Comparison of ENCODE assay signal across 10 mouse cellular contexts in the genomic region with DNA sequence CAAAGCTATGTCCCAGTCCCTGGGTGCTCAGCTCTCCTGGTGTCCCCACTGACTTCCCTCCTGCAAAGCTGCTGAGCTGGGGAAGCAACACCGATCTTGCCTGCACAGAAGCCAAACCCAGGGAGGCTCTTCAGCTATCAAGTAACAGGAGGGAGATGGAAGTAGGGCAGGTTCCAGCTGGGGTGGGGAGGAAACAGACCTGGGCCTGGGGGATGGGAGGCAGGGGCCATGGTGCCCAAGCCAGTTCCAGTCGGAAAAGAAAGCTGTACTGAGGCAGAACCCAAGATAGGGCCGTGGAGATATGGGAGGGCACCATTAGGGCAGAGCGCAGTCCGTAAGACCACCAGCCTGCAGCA. TPM values are rescaled to one million over a fixed set of nuclear protein-coding genes. Genes with fewer than 3 reads are reported as not detected.
DNase-seq lines count a peak whose midpoint lies in the region; ATAC-seq and TF ChIP-seq lines count a peak whose summit lies in the region.
"Had no signal": no experiment of that assay in that cellular context is flagged by ENCODE, and none has a peak within 500 bp of the region (broad histone marks: within the 10 kb centered on the region; RNA-seq: fewer than 3 reads in every experiment).

No protein-coding gene starts in this region.

- H3K4me2 ChIP-seq in heart, embryonic 13.5 days = peak overlapping the region; percentile 87
- 0 out of 2 replicates have a peak overlapping the region, but pooled peaks have one; percentile 93 for H3K4me2 ChIP-seq in heart, postnatal 0 days (ENCODE audit: low read depth, low read length)
- H3K4me2 ChIP-seq in midbrain, embryonic 13.5 days (replicated peaks) = peak overlapping the region; percentile 86

- ATAC-seq in heart, embryonic 13.5 days (ENCODE audit: extremely low read depth, insufficient number of reproducible peaks, low FRiP score, low TSS enrichment) = no peak
- no peak for ATAC-seq in heart, postnatal 0 days (ENCODE audit: insufficient read depth, low read depth)
- no peak for ATAC-seq in midbrain, embryonic 13.5 days

- no peaks in the 10 kb centered on the region for H3K9me3 ChIP-seq in heart, embryonic 13.5 days
- H3K9me3 ChIP-seq in heart, postnatal 0 days (replicated peaks; ENCODE audit: control insufficient read depth, low read length) = no peaks in the 10 kb centered on the region
- no peaks in the 10 kb centered on the region for H3K9me3 ChIP-seq in midbrain, embryonic 13.5 days

- TF ChIP-seq EP300 in heart, postnatal 0 days (IDR thresholded peaks at IDR 0.05; ENCODE audit: low read depth) = no peak

- 0 out of 2 replicates have a peak overlapping the region, but pooled peaks have one; percentile 6 for H3K27ac ChIP-seq in heart, embryonic 13.5 days (replicated peaks)
- H3K27ac ChIP-seq in heart, postnatal 0 days (ENCODE audit: low read depth) = no peak overlapping the region
- H3K27ac ChIP-seq in midbrain, embryonic 13.5 days = peak overlapping the region; percentile 32; the same call in 1 of the 2 replicates

- no peak for DNase-seq in heart, adult 9 months (ENCODE audit: low spot score in 2 of 2)
- peak; percentile 33 to 41 for DNase-seq in cerebellum, postnatal 25 days
- DNase-seq in heart, postnatal 0 days (ENCODE audit: low spot score) = no peak
- no peak for DNase-seq in testis, postnatal 10 days (ENCODE audit: low spot score)
- DNase-seq in spleen, postnatal 10 days (ENCODE audit: low spot score in 2 of 2) = no peak
- no peak for DNase-seq in layer of hippocampus, postnatal 25 days (ENCODE audit: extremely low spot score in 1 of 2, low spot score in 1 of 2)
- DNase-seq: embryo, embryonic 11 days had no signal

- peak overlapping the region; percentile 96 for H3K9ac ChIP-seq in heart, embryonic 13.5 days
- no peak overlapping the region; the same call in 1 of the 2 replicates for H3K9ac ChIP-seq in heart, postnatal 0 days (replicated peaks; ENCODE audit: low read depth, low read length)
- peak overlapping the region; percentile 88 for H3K9ac ChIP-seq in midbrain, embryonic 13.5 days (replicated peaks)

- no peak for TF ChIP-seq CTCF in heart, postnatal 0 days (IDR thresholded peaks at IDR 0.05; ENCODE audit: low read depth)

- H3K4me3 ChIP-seq in heart, embryonic 13.5 days = peak overlapping the region; percentile 80
- H3K4me3 ChIP-seq in heart, postnatal 0 days (ENCODE audit: low read depth, low read length) = no peak overlapping the region
- H3K4me3 ChIP-seq in midbrain, embryonic 13.5 days (replicated peaks) = peak overlapping the region; percentile 77

- no peaks in the 10 kb centered on the region for H3K27me3 ChIP-seq in heart, embryonic 13.5 days (replicated peaks)
- no peaks in the 10 kb centered on the region for H3K27me3 ChIP-seq in heart, postnatal 0 days (ENCODE audit: control insufficient read depth, insufficient read depth, low read length)
- no peaks in the 10 kb centered on the region for H3K27me3 ChIP-seq in midbrain, embryonic 13.5 days

- 57% methylated on average over 5 of the region's 5 CpGs for WGBS in heart, embryonic 13.5 days
- WGBS in heart, postnatal 0 days = 61% methylated on average over 5 of the region's 5 CpGs
- 84% methylated on average over 5 of the region's 5 CpGs for WGBS in midbrain, embryonic 13.5 days

- H3K4me1 ChIP-seq in heart, embryonic 13.5 days = peaks cover 66% of the 10 kb centered on the region
- peaks cover 31% of the 10 kb centered on the region for H3K4me1 ChIP-seq in heart, postnatal 0 days (ENCODE audit: control insufficient read depth, insufficient read depth)
- H3K4me1 ChIP-seq in midbrain, embryonic 13.5 days (replicated peaks) = peaks cover 73% of the 10 kb centered on the region

- H3K36me3 ChIP-seq in heart, embryonic 13.5 days = peaks cover 58% of the 10 kb centered on the region
- H3K36me3 ChIP-seq in heart, postnatal 0 days (replicated peaks; ENCODE audit: control insufficient read depth, insufficient read depth, low read length) = peaks cover 21% of the 10 kb centered on the region
- peaks cover 43% of the 10 kb centered on the region for H3K36me3 ChIP-seq in midbrain, embryonic 13.5 days

RNA-seq across cellular contexts. Expression of a gene that starts 3.2 kb away (rescaled TPM):
- 48.1 and 52.7 TPM in 2 replicates for polyA plus RNA-seq in heart, embryonic 13.5 days (2015; fragmentation: Nextera tagmentation; extraction: Ambion mirVana)
- total RNA-seq in heart, postnatal 0 days (2014; rRNA removed; ENCODE audit: low replicate concordance) = 71.5 and 76.5 TPM in 2 replicates
- polyA plus RNA-seq in heart, postnatal 0 days (2015; fragmentation: Nextera tagmentation; extraction: Ambion mirVana) = 42.1 and 42.8 TPM in 2 replicates
- 87.0 and 101 TPM in 2 replicates for polyA plus RNA-seq in midbrain, embryonic 13.5 days (2015; fragmentation: Nextera tagmentation; extraction: Ambion mirVana)
- 10 to 100 TPM; 91.6 to 99.5 TPM for total RNA-seq in layer of hippocampus, postnatal 25 days (2021)

RNA-seq across cellular contexts. Expression of a gene that starts 9.9 kb away (rescaled TPM):
- 0.12 TPM in 1 of 2 replicates, not detected in the other for polyA plus RNA-seq in heart, embryonic 13.5 days (2015; fragmentation: Nextera tagmentation; extraction: Ambion mirVana)
- total RNA-seq in heart, postnatal 0 days (2014; rRNA removed; ENCODE audit: low replicate concordance) = not detected in 2 replicates
- not detected in 2 replicates for polyA plus RNA-seq in heart, postnatal 0 days (2015; fragmentation: Nextera tagmentation; extraction: Ambion mirVana)
- polyA plus RNA-seq in midbrain, embryonic 13.5 days (2015; fragmentation: Nextera tagmentation; extraction: Ambion mirVana) = 0.22 TPM in 1 of 2 replicates, not detected in the other
- total RNA-seq in layer of hippocampus, postnatal 25 days (2021) = not detected
- total RNA-seq: left cerebral cortex, postnatal 10 days had no signal

RNA-seq across cellular contexts. Expression of a gene that starts 15.3 kb away (rescaled TPM):
- polyA plus RNA-seq in heart, embryonic 13.5 days (2015; fragmentation: Nextera tagmentation; extraction: Ambion mirVana) = 48.6 and 48.8 TPM in 2 replicates
- total RNA-seq in heart, postnatal 0 days (2014; rRNA removed; ENCODE audit: low replicate concordance) = 42.5 and 74.2 TPM in 2 replicates
- polyA plus RNA-seq in heart, postnatal 0 days (2015; fragmentation: Nextera tagmentation; extraction: Ambion mirVana) = 44.4 and 45.9 TPM in 2 replicates
- polyA plus RNA-seq in midbrain, embryonic 13.5 days (2015; fragmentation: Nextera tagmentation; extraction: Ambion mirVana) = 104 and 110 TPM in 2 replicates
- 10 to 100 TPM; 89.6 to 92.5 TPM for total RNA-seq in layer of hippocampus, postnatal 25 days (2021)

RNA-seq across cellular contexts. Expression of a gene that starts 17.5 kb away (rescaled TPM):
- 0.31 TPM in 1 of 2 replicates, not detected in the other for polyA plus RNA-seq in heart, embryonic 13.5 days (2015; fragmentation: Nextera tagmentation; extraction: Ambion mirVana)
- total RNA-seq in heart, postnatal 0 days (2014; rRNA removed; ENCODE audit: low replicate concordance) = not detected in 2 replicates
- 0.15 TPM in 1 of 2 replicates, not detected in the other for polyA plus RNA-seq in heart, postnatal 0 days (2015; fragmentation: Nextera tagmentation; extraction: Ambion mirVana)
- 0.36 TPM in 1 of 2 replicates, not detected in the other for polyA plus RNA-seq in midbrain, embryonic 13.5 days (2015; fragmentation: Nextera tagmentation; extraction: Ambion mirVana)
- not detected for total RNA-seq in layer of hippocampus, postnatal 25 days (2021)
- total RNA-seq: left cerebral cortex, postnatal 10 days had no signal

RNA-seq across cellular contexts. Expression of a gene that starts 17.5 kb away (rescaled TPM):
- 4.3 and 4.8 TPM in 2 replicates for polyA plus RNA-seq in heart, embryonic 13.5 days (2015; fragmentation: Nextera tagmentation; extraction: Ambion mirVana)
- total RNA-seq in heart, postnatal 0 days (2014; rRNA removed; ENCODE audit: low replicate concordance) = not detected in 2 replicates
- polyA plus RNA-seq in heart, postnatal 0 days (2015; fragmentation: Nextera tagmentation; extraction: Ambion mirVana) = 0.25 and 0.38 TPM in 2 replicates
- polyA plus RNA-seq in midbrain, embryonic 13.5 days (2015; fragmentation: Nextera tagmentation; extraction: Ambion mirVana) = 3.6 and 5.1 TPM in 2 replicates
- total RNA-seq in layer of hippocampus, postnatal 25 days (2021) = 1 to 10 TPM; 2.3 to 2.4 TPM

Comparison
In these comparisons a context has a peak if more than half of its experiments do, and no peak if none do; other contexts are left out.
1. DNase-seq: peak in cerebellum, postnatal 25 days (2 of 2); none in heart, adult 9 months (0 of 2), heart, postnatal 0 days (single experiment), testis, postnatal 10 days (single experiment), spleen, postnatal 10 days (0 of 2) and layer of hippocampus, postnatal 25 days (0 of 2).
2. Peak in every context shown above with its lines, with median percentiles within 50 percentile points of each other: H3K4me2 ChIP-seq.